Mouse (Mus musculus): ENCODE data around the gene Neu1.

GRCm38 (mm10) chr17:34959881-34960515, 28.9 kb downstream of the Neu1 start:
- TF ChIP-seq POLR2A (IDR thresholded peaks at IDR 0.05; ENCODE audit: insufficient read depth, low read depth, low read length) (no peak), CTCF (IDR thresholded peaks at IDR 0.05; ENCODE audit: insufficient read depth, low read depth, low read length) (no peak)
